Mouse (Mus musculus): ENCODE measurements at regions not wholly inside any gene's neighbourhood (a gene's known extent, or its start where the extent isn't known, plus 50 kb on each side); places are given as distances from the start of the nearest gene placed in this dataset.

- no peaks in the 10 kb centered on the region for H3K9me3 ChIP-seq
- no peak overlapping the region for H3K4me3 ChIP-seq
- no peak for ATAC-seq (ENCODE audit: extremely low read depth, insufficient number of reproducible peaks, low FRiP score, low TSS enrichment)
- H3K27me3 ChIP-seq (replicated peaks), result no peaks in the 10 kb centered on the region
- peaks cover 58% of the 10 kb centered on the region for H3K4me1 ChIP-seq
- H3K27ac ChIP-seq (replicated peaks), result peak overlapping the region; percentile 86
- no peaks in the 10 kb centered on the region for H3K36me3 ChIP-seq
- no peak overlapping the region for H3K9ac ChIP-seq
- 56% methylated on average over 5 of the region's 5 CpGs for WGBS
- peak overlapping the region; percentile 61 for H3K4me2 ChIP-seq
These were observed 224.1 kb upstream of the Klf3 start for GRCm38 (mm10) chr5:64579086-64579485.

GRCm38 (mm10) chr5:64579494-64580339, 223.5 kb upstream of the Klf3 start:
- H3K4me1 ChIP-seq, result peaks cover 58% of the 10 kb centered on the region
- no peaks in the 10 kb centered on the region for H3K9me3 ChIP-seq
- no peaks in the 10 kb centered on the region for H3K36me3 ChIP-seq
- 10% methylated on average over 14 of the region's 14 CpGs for WGBS
- peak overlapping the region; percentile 61 for H3K4me2 ChIP-seq
- peak overlapping the region; percentile 61 for H3K9ac ChIP-seq
- H3K4me3 ChIP-seq, result peak overlapping the region; percentile 29
- H3K27ac ChIP-seq (replicated peaks), result peak overlapping the region; percentile 86
- H3K27me3 ChIP-seq (replicated peaks), result no peaks in the 10 kb centered on the region
- ATAC-seq (ENCODE audit: extremely low read depth, insufficient number of reproducible peaks, low FRiP score, low TSS enrichment), result peak; percentile 64

- WGBS, result 69% methylated on average over 3 of the region's 3 CpGs
- H3K9ac ChIP-seq, result peak overlapping the region; percentile 61; the same call in 1 of the 2 replicates
- H3K27me3 ChIP-seq (replicated peaks), result no peaks in the 10 kb centered on the region
- no peaks in the 10 kb centered on the region for H3K36me3 ChIP-seq
- H3K4me3 ChIP-seq, result no peak overlapping the region
- peak overlapping the region; percentile 86 for H3K27ac ChIP-seq (replicated peaks)
- H3K4me2 ChIP-seq, result peak overlapping the region; percentile 61
- H3K4me1 ChIP-seq, result peaks cover 58% of the 10 kb centered on the region
- ATAC-seq (ENCODE audit: extremely low read depth, insufficient number of reproducible peaks, low FRiP score, low TSS enrichment), result no peak
- H3K9me3 ChIP-seq, result no peaks in the 10 kb centered on the region
These were observed 222.9 kb upstream of the Klf3 start for GRCm38 (mm10) chr5:64580340-64580723.

GRCm38 (mm10) chr5:64580786-64581445, 222.3 kb upstream of the Klf3 start:
- Histone ChIP-seq H3K4me2 (no peak overlapping the region), H3K4me3 (no peak overlapping the region), H3K9me3 (no peaks in the 10 kb centered on the region), H3K36me3 (no peaks in the 10 kb centered on the region), H3K27me3 (replicated peaks) (no peaks in the 10 kb centered on the region), H3K27ac (replicated peaks) (peak overlapping the region; percentile 86), H3K9ac (no peak overlapping the region), H3K4me1 (peaks cover 63% of the 10 kb centered on the region)
- 63% methylated on average over 6 of the region's 6 CpGs for WGBS
- no peak for ATAC-seq (ENCODE audit: extremely low read depth, insufficient number of reproducible peaks, low FRiP score, low TSS enrichment)

- ATAC-seq (ENCODE audit: extremely low read depth, insufficient number of reproducible peaks, low FRiP score, low TSS enrichment), result no peak
- Histone ChIP-seq H3K27me3 (replicated peaks) (no peaks in the 10 kb centered on the region), H3K4me3 (no peak overlapping the region), H3K9ac (no peak overlapping the region), H3K9me3 (no peaks in the 10 kb centered on the region), H3K4me2 (0 out of 2 replicates have a peak overlapping the region, but pooled peaks have one; percentile 3), H3K36me3 (no peaks in the 10 kb centered on the region), H3K4me1 (peaks cover 61% of the 10 kb centered on the region), H3K27ac (replicated peaks) (peak overlapping the region; percentile 86)
- WGBS, result 50% methylated on average over 8 of the region's 8 CpGs
These were observed 221.7 kb upstream of the Klf3 start for GRCm38 (mm10) chr5:64581461-64581860.

- peaks cover 4% of the 10 kb centered on the region; the same call in 1 of the 2 replicates for H3K9me3 ChIP-seq
- peaks cover 56% of the 10 kb centered on the region for H3K4me1 ChIP-seq
- 62% methylated on average over 9 of the region's 9 CpGs for WGBS
- ATAC-seq (ENCODE audit: extremely low read depth, insufficient number of reproducible peaks, low FRiP score, low TSS enrichment), result no peak
- H3K27me3 ChIP-seq (replicated peaks), result no peaks in the 10 kb centered on the region
- no peak overlapping the region for H3K4me3 ChIP-seq
- H3K36me3 ChIP-seq, result no peaks in the 10 kb centered on the region
- no peak overlapping the region for H3K4me2 ChIP-seq
- peak overlapping the region; percentile 86 for H3K27ac ChIP-seq (replicated peaks)
- no peak overlapping the region for H3K9ac ChIP-seq
These were observed 221.2 kb upstream of the Klf3 start for GRCm38 (mm10) chr5:64582031-64582430.

- H3K4me3 ChIP-seq, result no peak overlapping the region
- 53% methylated on average over 1 of the region's 1 CpGs for WGBS
- no peak overlapping the region for H3K9ac ChIP-seq
- peaks cover 5% of the 10 kb centered on the region; the same call in 1 of the 2 replicates for H3K9me3 ChIP-seq
- no peaks in the 10 kb centered on the region for H3K36me3 ChIP-seq
- H3K27me3 ChIP-seq (replicated peaks), result no peaks in the 10 kb centered on the region
- no peak overlapping the region for H3K4me2 ChIP-seq
- H3K4me1 ChIP-seq, result peaks cover 50% of the 10 kb centered on the region
- no peak for ATAC-seq (ENCODE audit: extremely low read depth, insufficient number of reproducible peaks, low FRiP score, low TSS enrichment)
- no peak overlapping the region for H3K27ac ChIP-seq (replicated peaks)
These were observed 218.9 kb upstream of the Klf3 start for GRCm38 (mm10) chr5:64584308-64584707.

- Histone ChIP-seq H3K9ac (no peak overlapping the region), H3K27me3 (replicated peaks) (no peaks in the 10 kb centered on the region), H3K36me3 (no peaks in the 10 kb centered on the region), H3K4me2 (no peak overlapping the region), H3K9me3 (peaks cover 5% of the 10 kb centered on the region; the same call in 1 of the 2 replicates), H3K4me3 (no peak overlapping the region), H3K27ac (replicated peaks) (no peak overlapping the region), H3K4me1 (peaks cover 41% of the 10 kb centered on the region)
- 70% methylated on average over 6 of the region's 6 CpGs for WGBS
- ATAC-seq (ENCODE audit: extremely low read depth, insufficient number of reproducible peaks, low FRiP score, low TSS enrichment), result no peak
These were observed 218.0 kb upstream of the Klf3 start for GRCm38 (mm10) chr5:64585076-64585786.

GRCm38 (mm10) chr5:64586316-64586715, 216.9 kb upstream of the Klf3 start:
- peaks cover 30% of the 10 kb centered on the region for H3K4me1 ChIP-seq
- 75% methylated on average over 6 of the region's 6 CpGs for WGBS

GRCm38 (mm10) chr5:64586933-64587332, 216.3 kb upstream of the Klf3 start:
- H3K27me3 ChIP-seq (replicated peaks), result no peaks in the 10 kb centered on the region
- no peak overlapping the region for H3K27ac ChIP-seq (replicated peaks)
- 82% methylated on average over 3 of the region's 3 CpGs for WGBS
- peaks cover 24% of the 10 kb centered on the region for H3K4me1 ChIP-seq
- no peak overlapping the region for H3K4me2 ChIP-seq
- no peak for ATAC-seq (ENCODE audit: extremely low read depth, insufficient number of reproducible peaks, low FRiP score, low TSS enrichment)
- no peak overlapping the region for H3K9ac ChIP-seq
- H3K4me3 ChIP-seq, result no peak overlapping the region
- peaks cover 5% of the 10 kb centered on the region; the same call in 1 of the 2 replicates for H3K9me3 ChIP-seq
- H3K36me3 ChIP-seq, result no peaks in the 10 kb centered on the region

More at GRCm38 (mm10) chr5:64586316-64586715, 216.9 kb upstream of the Klf3 start:
- Histone ChIP-seq H3K4me2 (no peak overlapping the region), H3K4me3 (no peak overlapping the region), H3K9ac (no peak overlapping the region), H3K27ac (replicated peaks) (no peak overlapping the region), H3K9me3 (peaks cover 5% of the 10 kb centered on the region; the same call in 1 of the 2 replicates), H3K36me3 (no peaks in the 10 kb centered on the region), H3K27me3 (replicated peaks) (no peaks in the 10 kb centered on the region)
- no peak for ATAC-seq (ENCODE audit: extremely low read depth, insufficient number of reproducible peaks, low FRiP score, low TSS enrichment)

Data from heart, embryonic 13.5 days (tissue).